Mouse (Mus musculus) kidney, postnatal 4 days (tissue): ENCODE data around the gene Ackr4.

Experiments used
- DNase-seq, 2 experiments: peaks; one replicate each; pipeline ENCODE4 v3.0.0; 2021; ENCODE audit warnings: mixed read lengths in 2 of 2

The Ackr4 gene

GRCm38 (mm10) chr9:104104986-104105385, 21.7 kb downstream of the Ackr4 start:
- no peak for DNase-seq

DNA sequence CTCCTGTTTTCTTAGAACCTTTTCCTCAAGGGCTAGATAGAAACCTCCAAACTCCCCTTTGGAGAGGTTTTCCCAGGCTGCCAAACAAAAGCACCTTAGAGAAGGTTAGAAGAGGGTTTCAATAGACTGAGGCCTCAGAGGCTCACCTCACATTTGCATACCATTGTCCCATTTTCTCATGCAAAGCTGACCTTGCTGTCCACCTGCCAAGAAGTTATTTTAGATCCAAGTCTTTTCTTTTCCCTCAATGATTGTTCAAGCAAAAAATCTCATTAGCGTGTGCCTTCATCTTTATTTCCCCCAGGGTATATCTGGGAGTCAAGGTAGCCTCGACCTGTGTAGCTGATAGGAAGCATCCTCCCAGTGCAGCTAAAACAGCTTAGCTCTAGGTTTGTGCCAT, 23.8 kb downstream of the Ackr4 start:
- no peak for DNase-seq

DNA sequence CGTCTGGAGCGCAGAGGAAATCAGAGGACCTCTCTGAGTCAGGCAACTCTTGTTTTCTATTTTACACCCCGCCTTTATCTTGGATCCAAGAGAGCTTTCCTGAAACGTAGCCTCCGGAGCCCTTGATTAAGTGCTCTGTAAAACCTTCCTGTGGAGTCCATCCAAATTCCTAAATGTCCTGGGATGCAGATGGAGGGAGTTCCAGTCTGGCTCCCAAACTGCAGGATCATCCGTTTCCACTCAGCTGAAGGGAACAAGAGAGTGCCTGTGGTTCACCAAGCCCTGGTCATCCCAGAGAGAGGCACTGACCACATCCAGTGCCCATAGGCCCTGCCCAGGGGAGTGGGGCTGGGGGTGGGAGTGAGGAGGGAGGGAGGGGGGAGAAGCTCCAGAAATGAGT, 24.4 kb downstream of the Ackr4 start:
- DNase-seq = peak in 1 of 2 experiments; percentile 24

DNA sequence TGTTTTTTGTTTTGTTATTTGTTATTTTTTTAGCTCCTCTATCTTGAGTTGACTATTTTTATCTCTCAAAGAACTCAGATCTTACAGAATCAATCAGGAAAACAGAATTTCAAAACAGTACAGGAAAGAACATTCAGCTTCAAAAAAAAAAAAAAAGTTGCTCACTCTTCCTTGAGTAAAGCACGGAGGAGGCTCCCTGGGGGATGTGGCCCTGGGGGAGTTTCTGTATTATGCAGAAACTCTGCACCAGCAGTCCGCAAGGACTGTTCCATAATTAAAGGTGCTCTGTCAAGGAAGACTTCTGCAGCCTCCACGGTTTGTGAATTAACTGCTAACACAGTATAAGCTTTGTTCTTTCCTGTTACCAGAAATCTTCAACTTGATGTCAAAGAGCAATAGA, 25.3 kb downstream of the Ackr4 start:
- DNase-seq = peak; percentile 60 to 72

DNA sequence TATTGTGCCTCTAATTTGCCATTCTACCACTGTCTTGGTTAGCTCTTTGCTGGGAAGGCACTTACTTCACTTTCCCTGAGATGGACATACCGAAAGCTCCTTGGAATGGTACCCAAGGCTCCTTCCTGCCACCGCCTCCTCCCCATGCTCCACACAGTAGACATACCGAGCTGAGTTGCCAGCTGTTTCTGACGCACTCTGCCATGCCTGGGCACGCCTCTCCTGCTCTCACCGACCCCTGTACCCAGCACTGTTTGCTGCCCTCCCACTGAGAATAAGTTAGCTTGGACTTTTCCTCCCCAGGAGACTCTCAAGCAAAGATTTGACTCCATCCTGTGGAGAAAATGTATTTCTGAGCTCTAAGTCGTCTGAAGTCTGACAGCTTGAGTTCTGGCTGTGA, 25.9 kb downstream of the Ackr4 start:
- peak; percentile 40 to 64 for DNase-seq

GRCm38 (mm10) chr9:104099060-104099459, 27.7 kb downstream of the Ackr4 start:
- no peak for DNase-seq

DNA sequence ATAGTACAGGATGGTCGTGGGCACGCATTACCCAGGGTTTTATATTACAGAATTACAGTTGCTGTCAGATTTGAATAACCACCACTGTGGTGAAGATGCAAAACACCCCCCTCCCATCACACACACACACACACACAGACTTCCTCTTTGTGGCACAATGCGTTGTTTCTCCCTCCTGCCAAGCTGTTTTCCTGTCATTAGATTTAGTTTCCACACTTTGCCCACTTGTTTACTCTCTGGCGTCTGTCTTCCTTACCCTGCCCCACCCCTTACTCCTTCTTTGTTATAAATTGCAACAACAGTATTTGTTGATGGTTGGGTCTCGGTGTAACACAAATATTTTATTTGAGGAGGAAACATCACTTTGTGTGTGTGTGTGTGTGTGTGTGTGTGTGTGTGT, 28.5 kb downstream of the Ackr4 start:
- DNase-seq = no peak

- DNase-seq = no peak
Observed at GRCm38 (mm10) chr9:104092945-104093344, 33.8 kb downstream of the Ackr4 start.

DNA sequence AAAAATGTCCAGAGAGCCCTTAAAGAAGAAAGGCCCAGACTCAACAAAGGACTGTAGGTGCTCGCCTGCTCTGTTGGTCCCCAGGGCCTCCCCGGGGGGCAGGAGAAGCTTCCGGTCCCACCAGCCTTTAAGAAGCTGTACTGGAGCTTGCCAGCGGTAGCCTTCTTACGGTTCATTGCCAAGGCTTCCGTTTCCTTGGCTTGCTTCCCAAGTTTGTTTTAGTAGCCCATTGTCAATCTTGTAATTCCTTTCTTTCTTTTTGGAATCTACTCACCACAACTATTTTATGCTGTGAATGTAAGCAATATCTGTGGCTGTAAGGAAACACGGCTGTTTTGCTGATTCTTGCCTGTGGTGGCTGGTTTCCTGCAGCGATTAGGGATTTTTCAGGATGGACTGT, 38.2 kb downstream of the Ackr4 start:
- DNase-seq = peak; percentile 44 to 62

DNA sequence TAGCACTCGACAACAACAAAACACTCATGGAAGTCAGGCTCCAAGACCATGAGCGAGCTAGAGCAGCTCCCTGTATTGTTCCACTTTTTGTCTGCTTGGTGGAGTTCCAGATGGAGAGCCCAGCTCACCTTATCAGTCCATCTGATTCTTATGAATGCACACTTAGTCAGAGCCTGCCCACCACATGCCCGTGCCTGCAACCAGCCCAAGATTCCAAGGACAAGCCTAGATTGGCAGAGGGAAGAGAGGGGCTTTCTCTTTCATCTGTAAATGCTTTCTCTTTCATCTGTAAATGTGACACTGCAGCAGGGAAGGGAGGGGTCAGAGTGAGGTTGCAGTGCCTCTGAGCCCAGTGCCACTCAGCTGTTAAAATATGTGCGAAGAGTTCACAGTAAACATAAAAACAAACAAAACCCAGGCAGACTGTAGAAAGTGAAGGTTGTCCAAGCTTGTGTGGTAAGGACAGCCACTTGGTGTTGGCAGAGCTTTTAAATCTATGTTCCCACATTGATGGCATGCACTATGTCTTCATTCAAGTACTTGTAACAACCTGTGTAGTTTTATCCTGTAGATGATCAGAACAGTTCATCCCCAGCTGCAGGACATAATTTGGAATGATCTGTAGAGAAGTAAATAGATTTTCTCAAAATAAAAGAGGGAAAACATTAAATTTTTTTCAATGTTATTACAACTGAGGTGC, 40.9 kb downstream of the Ackr4 start:
- no peak for DNase-seq

DNA sequence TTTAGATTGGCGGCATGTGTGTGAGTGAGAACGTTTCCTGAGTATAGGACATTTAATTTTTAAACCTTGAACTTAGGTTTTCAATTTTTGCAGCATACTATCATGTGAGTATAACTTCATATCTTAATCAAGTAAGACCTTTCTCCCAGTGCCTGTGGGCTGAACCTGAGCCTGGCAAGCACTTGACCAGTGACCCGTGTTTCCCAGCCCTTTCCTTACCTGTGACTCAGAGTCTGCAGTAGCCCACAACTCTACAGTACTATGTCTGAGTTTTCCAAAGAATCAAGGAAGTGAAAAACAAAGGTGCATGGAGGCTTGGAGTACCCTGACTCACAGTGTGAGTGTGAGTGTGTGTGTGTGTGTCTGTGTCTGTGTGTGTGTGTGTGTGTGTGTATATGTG, 46.7 kb downstream of the Ackr4 start:
- DNase-seq = no peak

DNA sequence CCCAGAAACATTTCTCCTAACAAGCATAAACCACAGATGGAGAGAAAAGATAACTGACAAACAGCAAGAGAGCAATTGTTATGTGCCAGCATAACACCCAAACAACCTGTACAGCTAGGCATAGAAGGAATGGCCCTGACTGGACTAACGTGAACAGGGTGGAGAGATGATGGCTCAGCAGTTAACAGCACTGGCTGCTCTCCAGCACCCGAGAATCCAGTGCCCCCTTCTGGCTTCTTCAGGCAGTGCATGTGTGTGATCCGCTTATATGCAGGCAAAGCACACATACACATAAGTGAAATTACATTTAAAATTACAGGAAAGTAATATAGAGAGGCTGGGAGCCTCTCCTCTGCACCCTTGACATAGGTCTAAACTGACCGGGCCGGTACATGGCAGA, 47.4 kb downstream of the Ackr4 start:
- DNase-seq = peak; percentile 74 to 76

DNA sequence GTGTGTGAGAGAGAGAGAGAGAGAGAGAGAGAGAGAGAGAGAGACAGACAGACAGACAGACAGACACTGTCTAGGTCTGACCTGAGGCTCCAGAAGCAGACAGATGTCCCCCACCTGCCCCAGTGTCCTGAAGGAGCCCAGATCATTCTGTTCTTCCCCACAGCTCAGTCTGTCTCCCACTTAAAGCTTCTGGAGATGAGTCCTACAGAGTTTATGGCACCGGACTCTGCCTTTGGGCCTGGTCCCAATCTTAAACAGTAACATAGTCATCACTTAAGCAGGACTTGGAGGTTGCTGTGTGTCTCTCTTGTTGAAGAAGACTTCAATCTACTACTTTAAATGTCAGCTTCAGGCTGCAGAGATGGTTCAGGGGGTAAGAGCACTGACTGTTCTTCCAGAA, 48.0 kb downstream of the Ackr4 start:
- no peak for DNase-seq

GRCm38 (mm10) chr9:104075808-104076207, 50.9 kb downstream of the Ackr4 start:
- no peak for DNase-seq

- DNase-seq = no peak
Observed at GRCm38 (mm10) chr9:104070863-104071604, 55.7 kb downstream of the Ackr4 start.

DNA sequence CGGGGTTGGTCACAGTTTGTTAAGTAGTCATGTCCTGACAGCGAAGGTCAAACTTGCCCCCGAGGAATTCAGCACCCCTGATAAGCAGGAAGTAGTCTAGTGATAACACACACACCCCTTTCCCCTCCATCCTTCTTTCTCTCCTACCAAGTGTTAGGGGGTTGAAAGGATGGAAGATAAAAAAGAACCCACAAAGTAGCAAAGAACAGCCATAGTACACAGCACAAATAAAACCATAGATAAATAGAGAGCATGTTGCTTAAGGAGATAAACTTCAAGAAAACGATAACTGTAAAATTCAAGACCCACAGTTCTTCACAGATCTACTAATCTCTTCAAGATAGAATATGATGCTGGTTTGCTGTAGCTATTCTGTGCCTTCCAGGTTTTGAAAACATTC, 56.5 kb downstream of the Ackr4 start:
- no peak for DNase-seq

DNA sequence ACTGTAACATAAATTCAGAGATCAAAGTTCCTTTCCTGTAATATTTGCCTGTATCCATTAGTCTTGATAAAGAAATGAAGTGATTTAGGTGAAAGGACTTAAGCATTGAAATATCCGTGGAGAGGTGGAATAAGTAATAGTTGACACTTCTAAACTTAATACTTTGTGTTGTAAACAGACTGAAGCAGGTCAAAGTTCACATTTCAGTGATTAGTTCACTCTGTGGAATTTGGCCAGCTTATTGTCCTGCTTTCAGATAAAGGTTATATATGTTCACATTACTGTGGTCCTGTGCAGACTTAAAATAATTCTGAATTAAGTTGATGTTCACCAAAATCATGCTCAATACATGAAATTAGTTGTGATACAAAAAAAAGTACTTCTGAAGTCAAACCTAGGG, 62.2 kb downstream of the Ackr4 start:
- DNase-seq = no peak

DNA sequence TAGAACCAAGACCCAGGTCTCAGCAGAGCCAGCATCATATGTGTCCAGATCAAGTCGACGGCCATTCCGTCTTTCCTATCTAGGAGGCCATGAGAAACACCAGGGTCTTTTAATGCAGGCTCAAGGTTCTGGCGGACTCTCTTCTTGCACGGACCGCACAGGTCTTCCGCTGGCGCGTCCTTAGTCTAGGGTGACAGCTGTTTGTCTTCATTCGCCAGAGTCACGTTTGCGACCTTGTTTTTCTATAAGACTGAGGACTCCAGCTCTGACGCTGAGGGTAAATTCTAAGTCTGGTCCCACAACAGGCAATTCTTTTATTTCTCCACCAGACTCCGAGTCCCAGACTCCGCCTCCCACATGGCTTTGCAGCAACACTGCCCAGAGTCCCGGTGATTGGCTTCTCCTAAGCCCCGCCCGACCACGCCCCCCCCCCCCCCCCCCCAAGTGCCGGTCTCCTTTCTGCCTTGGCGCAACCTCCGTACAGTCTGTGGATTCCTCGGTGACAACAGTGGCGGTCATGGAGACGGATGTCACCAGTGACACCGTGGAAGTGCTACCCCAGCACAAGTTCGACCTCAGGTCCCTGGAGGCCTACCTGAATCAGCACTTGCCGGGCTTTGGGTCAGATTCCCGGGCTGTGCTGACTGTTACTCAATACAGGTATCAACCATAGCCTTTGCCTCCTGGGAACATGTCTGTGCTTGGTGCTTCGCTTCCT, 63.3 kb downstream of the Ackr4 start, which contains the start of gene Acad11:
Gene Acad11 (plus strand): TSS at position 134 of the 718 bp plus-strand sequence.
- DNase-seq = peak; percentile 87 to 92

- DNase-seq = peak; percentile 81 to 90
Observed at GRCm38 (mm10) chr9:104062430-104063243, 64.1 kb downstream of the Ackr4 start, which contains the start of gene Uba5. Gene Uba5, minus strand, starts transcription at chr9:104063134.

DNA sequence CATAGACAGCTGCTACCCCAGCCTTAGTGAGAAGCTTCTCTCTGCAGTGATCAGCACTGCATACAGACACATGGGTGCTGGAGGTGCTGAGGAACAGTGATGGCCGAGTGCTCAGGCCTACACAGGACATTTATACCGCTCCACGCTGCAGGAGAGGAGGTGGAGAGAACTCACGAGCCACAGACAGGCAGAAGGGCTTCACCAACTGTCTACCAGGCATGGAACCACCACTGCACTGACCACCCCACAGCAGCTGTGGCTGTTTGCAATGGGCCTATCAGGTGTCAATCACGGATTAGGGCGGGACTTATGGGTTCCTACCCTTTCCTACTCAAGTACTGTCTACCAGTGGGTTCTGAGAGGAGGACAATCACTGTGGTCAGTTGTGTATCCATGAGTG, 75.7 kb downstream of the Ackr4 start:
- no peak for DNase-seq

GRCm38 (mm10) chr9:104043676-104044075, 83.1 kb downstream of the Ackr4 start:
- DNase-seq = no peak

- no peak for DNase-seq
Observed at GRCm38 (mm10) chr9:104040362-104040761, 86.4 kb downstream of the Ackr4 start, which contains the start of gene Gm28305. Gene Gm28305, plus strand, starts transcription at chr9:104040662.

DNA sequence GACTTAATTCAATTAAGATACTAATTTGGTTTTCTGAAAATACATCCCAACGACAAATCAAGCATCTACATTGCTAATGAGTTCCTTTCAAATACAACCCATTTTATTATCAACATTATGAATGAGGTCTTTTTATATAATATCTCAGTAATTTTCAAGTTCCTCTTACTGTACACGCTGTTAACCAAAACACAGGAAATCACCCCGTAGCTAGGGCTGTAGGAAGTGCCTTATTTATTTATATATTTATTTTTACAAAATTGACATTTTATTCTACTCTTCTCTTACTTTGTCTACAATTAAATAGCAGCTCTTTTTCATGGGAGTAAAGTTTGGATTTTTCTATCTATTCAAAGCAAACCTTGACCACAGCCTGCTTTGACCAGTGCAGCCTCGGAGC, 87.0 kb downstream of the Ackr4 start:
- no peak for DNase-seq
